In genomic region chr2:167060360-167060759, GRCm38 (mm10) we compare ENCODE assay signal across 7 mouse cellular contexts. TPM values are rescaled to one million over a fixed set of nuclear protein-coding genes. Genes with fewer than 3 reads are reported as not detected.
DNase-seq lines count a peak whose midpoint lies in the region; ATAC-seq lines count a peak whose summit lies in the region.

No protein-coding gene starts in this region.

- no peaks in the 10 kb centered on the region for H3K9me3 ChIP-seq in embryonic facial prominence, embryonic 10.5 days
- no peaks in the 10 kb centered on the region for H3K9me3 ChIP-seq in hindbrain, embryonic 14.5 days (ENCODE audit: control insufficient read depth, low read length)
- no peaks in the 10 kb centered on the region for H3K9me3 ChIP-seq in midbrain, embryonic 15.5 days

- no peak for ATAC-seq in hindbrain, embryonic 14.5 days (ENCODE audit: low FRiP score)
- no peak for ATAC-seq in midbrain, embryonic 15.5 days (replicated peaks)

- 0 out of 2 replicates have a peak overlapping the region, but pooled peaks have one; percentile 9 for H3K4me3 ChIP-seq in embryonic facial prominence, embryonic 10.5 days
- no peak overlapping the region for H3K4me3 ChIP-seq in hindbrain, embryonic 14.5 days (replicated peaks; ENCODE audit: low read length)
- no peak overlapping the region for H3K4me3 ChIP-seq in midbrain, embryonic 15.5 days

- H3K36me3 ChIP-seq in embryonic facial prominence, embryonic 10.5 days (replicated peaks) = peaks cover 56% of the 10 kb centered on the region
- peaks cover 45% of the 10 kb centered on the region for H3K36me3 ChIP-seq in hindbrain, embryonic 14.5 days (replicated peaks; ENCODE audit: control insufficient read depth, insufficient read depth)
- H3K36me3 ChIP-seq in midbrain, embryonic 15.5 days (replicated peaks) = peaks cover 26% of the 10 kb centered on the region

- peaks cover 49% of the 10 kb centered on the region for H3K4me1 ChIP-seq in embryonic facial prominence, embryonic 10.5 days
- H3K4me1 ChIP-seq in hindbrain, embryonic 14.5 days (replicated peaks; ENCODE audit: control insufficient read depth, insufficient read depth, low read length) = peaks cover 24% of the 10 kb centered on the region
- peaks cover 28% of the 10 kb centered on the region for H3K4me1 ChIP-seq in midbrain, embryonic 15.5 days

- H3K4me2 ChIP-seq in hindbrain, embryonic 14.5 days (replicated peaks) = peak overlapping the region; percentile 1; the same call in 1 of the 2 replicates
- H3K4me2 ChIP-seq in midbrain, embryonic 15.5 days = peak overlapping the region; percentile 14; the same call in 1 of the 2 replicates

- H3K9ac ChIP-seq in hindbrain, embryonic 14.5 days = peak overlapping the region; percentile 41; the same call in 1 of the 2 replicates
- H3K9ac ChIP-seq in midbrain, embryonic 15.5 days = no peak overlapping the region

- H3K27me3 ChIP-seq in embryonic facial prominence, embryonic 10.5 days (replicated peaks; ENCODE audit: low read depth, poor library complexity, severe bottlenecking) = no peaks in the 10 kb centered on the region
- no peaks in the 10 kb centered on the region for H3K27me3 ChIP-seq in hindbrain, embryonic 14.5 days (ENCODE audit: control insufficient read depth, insufficient read depth, low read length)
- no peaks in the 10 kb centered on the region for H3K27me3 ChIP-seq in midbrain, embryonic 15.5 days (replicated peaks)

- WGBS in embryonic facial prominence, embryonic 10.5 days = 70% methylated on average over 3 of the region's 3 CpGs
- 62% methylated on average over 3 of the region's 3 CpGs for WGBS in hindbrain, embryonic 14.5 days
- WGBS in midbrain, embryonic 15.5 days = 70% methylated on average over 3 of the region's 3 CpGs

- H3K27ac ChIP-seq in embryonic facial prominence, embryonic 10.5 days (replicated peaks) = no peak overlapping the region
- no peak overlapping the region for H3K27ac ChIP-seq in hindbrain, embryonic 14.5 days
- H3K27ac ChIP-seq in midbrain, embryonic 15.5 days = no peak overlapping the region

- peak; percentile 55 for DNase-seq in layer of hippocampus, adult 9-11 months
- no peak for DNase-seq in layer of hippocampus, adult 11-12 months (ENCODE audit: low spot score)
- no peak for DNase-seq in embryonic facial prominence, embryonic 10.5 days (ENCODE audit: low spot score)
- DNase-seq in hindbrain, embryonic 14.5 days (ENCODE audit: low spot score) = no peak
- no peak for DNase-seq in frontal cortex, postnatal 25 days (ENCODE audit: low spot score in 2 of 2)
- no peak for DNase-seq in layer of hippocampus, adult 18-20 months (ENCODE audit: low spot score in 2 of 2)

RNA-seq across cellular contexts. Expression of gene Znfx1, which starts 2.5 kb away (rescaled TPM):
- 6.4 and 7.0 TPM in 2 replicates for polyA plus RNA-seq in embryonic facial prominence, embryonic 10.5 days (2016; fragmentation: Nextera tagmentation; extraction: Ambion mirVana)
- polyA plus RNA-seq in hindbrain, embryonic 14.5 days (2014; fragmentation: Nextera tagmentation; extraction: Ambion mirVana) = 8.7 and 9.8 TPM in 2 replicates
- polyA plus RNA-seq in midbrain, embryonic 15.5 days (2015; fragmentation: Nextera tagmentation; extraction: Ambion mirVana) = 9.5 and 10.1 TPM in 2 replicates
- total RNA-seq in layer of hippocampus, adult 18-20 months (2021) = 10 to 100 TPM; 45.8 to 49.9 TPM

RNA-seq across cellular contexts. Expression of gene Ddx27, which starts 45.4 kb away (rescaled TPM):
- polyA plus RNA-seq in embryonic facial prominence, embryonic 10.5 days (2016; fragmentation: Nextera tagmentation; extraction: Ambion mirVana) = 69.0 and 69.9 TPM in 2 replicates
- polyA plus RNA-seq in hindbrain, embryonic 14.5 days (2014; fragmentation: Nextera tagmentation; extraction: Ambion mirVana) = 28.1 and 29.3 TPM in 2 replicates
- 38.8 and 40.7 TPM in 2 replicates for polyA plus RNA-seq in midbrain, embryonic 15.5 days (2015; fragmentation: Nextera tagmentation; extraction: Ambion mirVana)
- 10 to 100 TPM; 26.8 to 31.4 TPM for total RNA-seq in layer of hippocampus, adult 18-20 months (2021)
